Mouse (Mus musculus) stomach, postnatal 0 days (tissue): ENCODE measurements around the gene Fndc7. TPM values are rescaled to one million over a fixed set of nuclear protein-coding genes. Genes with fewer than 3 reads are reported as not detected.

ENCODE experiments used
- ATAC-seq: fragments of 200-750 bp; cut with Nextera tagmentation; 2 replicates; pipeline ENCODE4 v1.8.0; 2017; ENCODE audit not compliant: low FRiP score, low TSS enrichment
- DNase-seq: peaks from one replicate; pipeline ENCODE4 v3.0.0-alpha.2; 2016; ENCODE audit warnings: low spot score
- H3K27ac ChIP-seq: fragments of 300-500 bp; sonication (generic); replicated peaks from 2 replicates; pipeline ENCODE4 v1.5.1; 2014; ENCODE audit warnings: mild to moderate bottlenecking, control low read depth
- H3K27me3 ChIP-seq: fragments of 300-500 bp; sonication (generic); 2 replicates; pipeline ENCODE4 v1.6.1; 2014; ENCODE audit warnings: low read length; ENCODE audit not compliant: control insufficient read depth, insufficient read depth
- H3K36me3 ChIP-seq: fragments of 300-500 bp; sonication (generic); 2 replicates; pipeline ENCODE4 v1.6.1; 2014; ENCODE audit warnings: low read length, mixed read lengths; ENCODE audit not compliant: control insufficient read depth, insufficient read depth
- H3K4me1 ChIP-seq: fragments of 300-500 bp; sonication (generic); replicated peaks from 2 replicates; pipeline ENCODE4 v1.6.1; 2014; ENCODE audit warnings: antibody characterized with exemption; ENCODE audit not compliant: control insufficient read depth, insufficient read depth
- H3K4me2 ChIP-seq: fragments of 300-500 bp; sonication (generic); replicated peaks from 2 replicates; pipeline ENCODE4 v1.6.1; 2014; ENCODE audit warnings: low read depth, mild to moderate bottlenecking, control low read depth, moderate library complexity
- H3K4me3 ChIP-seq: fragments of 300-500 bp; sonication (generic); 2 replicates; pipeline ENCODE4 v1.5.1; 2014; ENCODE audit warnings: low read depth, low read length, control low read depth
- H3K9ac ChIP-seq: fragments of 300-500 bp; sonication (generic); 2 replicates; pipeline ENCODE4 v1.6.1; 2014; ENCODE audit warnings: mild to moderate bottlenecking, low read length, control low read depth, mixed read lengths
- H3K9me3 ChIP-seq: fragments of 300-500 bp; sonication (generic); 2 replicates; pipeline ENCODE4 v1.6.1; 2016; ENCODE audit warnings: low read length; ENCODE audit not compliant: control insufficient read depth
- CTCF ChIP-seq: IDR thresholded peaks from 2 replicates; pipeline ENCODE4 v1.5.1; 2016; ENCODE audit warnings: antibody characterized with exemption, low read depth, mild to moderate bottlenecking, moderate library complexity
- EP300 ChIP-seq: optimal IDR thresholded peaks from 2 replicates; pipeline ENCODE3; 2016; ENCODE audit warnings: antibody characterized with exemption
- WGBS: fragments of 180-500 bp; shearing (Covaris S2); extraction: QIAGEN DNeasy Blood & Tissue Kit; methylation state at CpG from one replicate; pipeline ENCODE4 v1.1.7; 2014; 5-methylcytosine and 5-hydroxymethylcytosine counted together
- polyA plus RNA-seq: library from polyadenylated mRNA; unstranded; fragments of >200 nt; fragmentation: Nextera tagmentation; extraction: Ambion mirVana; gene quantifications from 2 replicates; pipeline ENCODE4 v1.2.1, GENCODE M21; 2015

Gene Fndc7
- polyA plus RNA-seq, 1 experiment from 2014 or later, result 0.28 TPM

DNA sequence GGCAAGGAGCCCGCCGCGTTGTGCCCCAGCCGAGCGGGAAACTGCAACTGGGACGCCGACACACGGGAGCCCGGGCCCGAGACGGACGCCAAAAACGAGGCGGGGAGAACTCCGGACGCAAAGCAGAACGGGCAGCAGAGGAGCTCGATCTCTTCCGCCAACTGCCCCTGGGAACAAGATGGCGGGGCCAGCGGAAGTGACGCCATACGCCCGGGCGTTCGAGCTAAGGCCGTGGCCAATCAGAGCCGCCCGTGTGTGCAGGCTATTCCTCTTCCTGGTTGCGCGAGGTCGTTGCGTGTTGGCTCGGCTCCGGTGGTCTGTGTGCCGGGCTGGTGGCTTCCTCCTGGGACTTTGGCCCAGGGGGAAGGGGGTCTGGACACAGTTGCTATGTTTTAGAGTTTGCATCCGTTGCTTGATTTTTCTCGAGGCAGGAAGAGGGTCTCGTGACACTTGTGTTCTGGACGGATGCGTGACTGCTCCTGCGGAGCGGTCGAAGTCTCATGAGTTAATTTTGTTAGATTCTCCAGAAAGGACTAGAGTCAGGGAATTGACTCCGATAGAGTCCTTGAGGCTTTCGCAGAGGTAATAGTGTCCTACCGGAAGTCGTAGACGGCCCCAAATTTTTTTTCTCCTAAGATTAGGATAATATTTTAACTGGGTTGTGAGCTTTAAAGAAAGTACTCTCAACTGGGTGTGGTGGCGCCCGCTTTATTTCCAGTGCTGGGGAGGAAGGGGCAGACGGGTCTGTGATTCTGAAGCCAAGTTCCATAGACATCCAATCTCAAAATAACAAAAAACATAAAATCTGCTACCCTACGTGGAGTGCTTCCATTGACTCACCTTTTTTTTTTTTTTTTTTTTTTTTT is 22.0 kb upstream of the Fndc7 start, which contains the start of gene Prpf38b:
Prpf38b (minus strand) TSS at position 180 of the 866 bp plus-strand sequence.
- WGBS, result 2% methylated on average over 53 of the region's 53 CpGs
- peak within 1 kb of the TSS; percentile 90 for H3K4me3 ChIP-seq
- peak; percentile 97 for DNase-seq
- no peaks in the 10 kb centered on the region for H3K36me3 ChIP-seq
- peak within 1 kb of the TSS; percentile 91 for H3K9ac ChIP-seq
- no peaks in the 10 kb centered on the region for H3K27me3 ChIP-seq
- H3K27ac ChIP-seq, result peak within 1 kb of the TSS; percentile 100
- H3K4me2 ChIP-seq, result peak within 1 kb of the TSS; percentile 93
- ATAC-seq, result peak; percentile 99
- TF ChIP-seq EP300 (no peak), CTCF (0 out of 2 replicates have a peak, but pooled peaks have one; percentile 1)
- H3K9me3 ChIP-seq, result no peaks in the 10 kb centered on the region
- H3K4me1 ChIP-seq, result 0 out of 2 replicates have a peak, but pooled peaks cover 7% of the 10 kb centered on the region

DNA sequence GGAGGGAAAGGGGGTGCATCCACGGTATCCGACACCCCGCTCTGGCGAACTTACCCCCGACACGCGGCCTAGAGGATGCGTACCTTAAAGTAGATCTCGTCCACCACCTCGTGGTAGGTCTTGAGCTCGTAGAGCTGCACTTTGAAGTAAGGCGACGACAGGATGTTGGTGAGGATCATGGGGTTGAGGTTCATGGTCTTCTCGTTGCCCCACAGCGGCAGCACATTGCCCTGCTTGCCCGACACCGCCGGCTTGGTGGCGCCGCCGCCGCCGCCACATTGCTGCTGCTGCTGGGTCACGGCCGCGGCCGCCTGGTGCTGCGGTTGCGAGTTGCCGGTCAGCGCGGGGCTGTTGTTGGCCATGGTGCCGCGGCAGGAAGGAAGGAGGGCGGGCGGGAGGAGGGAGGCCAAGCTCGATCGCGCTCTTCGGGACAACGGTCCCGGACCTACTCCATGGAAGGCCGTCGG is 21.3 kb upstream of the Fndc7 start:
- H3K9ac ChIP-seq, result peak overlapping the region; percentile 91
- H3K27me3 ChIP-seq, result no peaks in the 10 kb centered on the region
- H3K4me3 ChIP-seq, result peak overlapping the region; percentile 90
- no peaks in the 10 kb centered on the region for H3K36me3 ChIP-seq
- peak overlapping the region; percentile 93 for H3K4me2 ChIP-seq
- H3K27ac ChIP-seq, result peak overlapping the region; percentile 100
- WGBS, result under 1% methylated on average over 40 of the region's 44 CpGs
- peak; percentile 77 for TF ChIP-seq CTCF
- TF ChIP-seq EP300, result no peak
- peak; percentile 90 for ATAC-seq
- 0 out of 2 replicates have a peak, but pooled peaks cover 7% of the 10 kb centered on the region for H3K4me1 ChIP-seq
- no peaks in the 10 kb centered on the region for H3K9me3 ChIP-seq
- DNase-seq, result no peak

DNA sequence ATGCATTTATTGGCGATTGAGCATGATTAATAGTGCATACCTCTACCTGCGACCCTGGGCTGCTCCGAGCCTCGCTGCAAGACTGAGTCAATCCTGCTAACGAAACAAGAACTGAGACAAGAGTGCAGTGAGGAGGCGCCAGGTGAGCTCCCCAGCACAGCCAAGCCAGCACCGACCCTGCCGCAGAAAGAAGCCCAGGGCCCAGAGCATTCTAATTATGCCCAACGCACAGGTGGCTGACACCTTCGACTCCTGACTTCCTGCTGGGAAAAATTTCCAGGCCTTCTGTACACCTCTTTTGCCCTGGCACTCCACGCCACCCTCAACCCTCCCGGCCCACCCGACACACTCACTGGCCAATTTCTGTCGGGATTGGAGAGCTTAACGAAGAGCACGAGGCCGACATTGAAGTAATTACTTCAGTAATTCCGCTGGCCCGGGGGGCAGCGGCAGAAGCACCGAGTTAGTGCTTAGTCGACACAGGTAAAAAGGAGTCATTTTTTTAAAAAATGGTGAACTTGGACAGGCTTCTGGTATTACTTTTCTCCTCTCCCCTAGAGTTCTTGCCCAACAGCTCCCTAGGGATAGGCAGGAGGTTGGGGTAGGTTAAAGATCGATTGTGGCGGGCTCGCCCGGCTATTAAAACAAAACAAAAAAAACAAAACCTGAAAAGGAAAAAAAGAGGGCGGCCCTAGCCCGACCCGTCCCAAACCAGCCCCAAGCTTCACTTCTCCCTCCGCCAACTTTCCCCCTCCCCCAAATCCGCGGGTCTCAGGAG is 20.7 kb upstream of the Fndc7 start:
- Histone ChIP-seq H3K4me1 (0 out of 2 replicates have a peak, but pooled peaks cover 7% of the 10 kb centered on the region), H3K27ac (peak overlapping the region; percentile 100), H3K36me3 (no peaks in the 10 kb centered on the region), H3K4me2 (peak overlapping the region; percentile 93), H3K4me3 (peak overlapping the region; percentile 90), H3K27me3 (no peaks in the 10 kb centered on the region), H3K9me3 (no peaks in the 10 kb centered on the region), H3K9ac (peak overlapping the region; percentile 91)
- DNase-seq (peak; percentile 32), ATAC-seq (no peak)
- under 1% methylated on average over 31 of the region's 32 CpGs for WGBS
- TF ChIP-seq CTCF (no peak), EP300 (no peak)

- DNase-seq (peak; percentile 35), ATAC-seq (no peak)
- Histone ChIP-seq H3K4me2 (no peak overlapping the region), H3K36me3 (peaks cover 12% of the 10 kb centered on the region; the same call in 1 of the 2 replicates), H3K9me3 (no peaks in the 10 kb centered on the region), H3K9ac (no peak overlapping the region), H3K4me3 (no peak overlapping the region), H3K4me1 (no peaks in the 10 kb centered on the region), H3K27ac (no peak overlapping the region), H3K27me3 (no peaks in the 10 kb centered on the region)
- no peak for TF ChIP-seq EP300
- no peak for TF ChIP-seq CTCF
- 72% methylated on average over 6 of the region's 6 CpGs for WGBS
These were observed 13.1 kb upstream of the Fndc7 start for GRCm38 (mm10) chr3:108902934-108903333.

- Histone ChIP-seq H3K4me2 (no peak overlapping the region), H3K27ac (no peak overlapping the region), H3K4me1 (no peaks in the 10 kb centered on the region), H3K9me3 (no peaks in the 10 kb centered on the region), H3K9ac (no peak overlapping the region), H3K4me3 (no peak overlapping the region), H3K27me3 (no peaks in the 10 kb centered on the region), H3K36me3 (peaks cover 12% of the 10 kb centered on the region; the same call in 1 of the 2 replicates)
- DNase-seq (no peak), ATAC-seq (no peak)
- WGBS, result 53% methylated on average over 2 of the region's 2 CpGs
- TF ChIP-seq EP300 (no peak), CTCF (peak; percentile 56)
These were observed 12.2 kb upstream of the Fndc7 start for GRCm38 (mm10) chr3:108902038-108902437.
